Mouse (Mus musculus): ENCODE results near the gene Tmem108.
"Not testable (repeated sequence)": the region's sequence is repeated elsewhere in the genome, so short reads cannot be mapped to it uniquely, and the experiment has no call there.

The Tmem108 gene

GRCm38 (mm10) chr9:103681741-103682330 lies 79.8 kb downstream of the Tmem108 start:
- DNase-seq (ENCODE audit: low spot score in 2 of 2) = no peak

- DNase-seq (ENCODE audit: low spot score in 2 of 2) = no peak
These were observed 82.4 kb downstream of the Tmem108 start for GRCm38 (mm10) chr9:103679234-103679633.

- no peak for DNase-seq (ENCODE audit: low spot score in 2 of 2)
These were observed 83.0 kb downstream of the Tmem108 start for GRCm38 (mm10) chr9:103678531-103679060.

GRCm38 (mm10) chr9:103677811-103678210 lies 83.8 kb downstream of the Tmem108 start:
- no peak for DNase-seq (ENCODE audit: low spot score in 2 of 2)

- DNase-seq (ENCODE audit: low spot score in 2 of 2) = no peak
These were observed 85.7 kb downstream of the Tmem108 start for GRCm38 (mm10) chr9:103675721-103676480.

GRCm38 (mm10) chr9:103672881-103673280 lies 88.8 kb downstream of the Tmem108 start:
- no peak for DNase-seq (ENCODE audit: low spot score in 2 of 2)

GRCm38 (mm10) chr9:103670592-103671113 lies 91.0 kb downstream of the Tmem108 start:
- DNase-seq (ENCODE audit: low spot score in 2 of 2) = not testable (repeated sequence)

GRCm38 (mm10) chr9:103668830-103669229 lies 92.8 kb downstream of the Tmem108 start:
- no peak for DNase-seq (ENCODE audit: low spot score in 2 of 2)

GRCm38 (mm10) chr9:103665817-103666216 lies 95.8 kb downstream of the Tmem108 start:
- DNase-seq (ENCODE audit: low spot score in 2 of 2) = no peak

GRCm38 (mm10) chr9:103664151-103664550 lies 97.5 kb downstream of the Tmem108 start:
- DNase-seq (ENCODE audit: low spot score in 2 of 2) = no peak

GRCm38 (mm10) chr9:103661873-103662272 lies 99.8 kb downstream of the Tmem108 start:
- no peak for DNase-seq (ENCODE audit: low spot score in 2 of 2)

GRCm38 (mm10) chr9:103657981-103658380 lies 103.7 kb downstream of the Tmem108 start:
- no peak for DNase-seq (ENCODE audit: low spot score in 2 of 2)

GRCm38 (mm10) chr9:103657183-103657975 lies 104.3 kb downstream of the Tmem108 start:
- DNase-seq (ENCODE audit: low spot score in 2 of 2) = no peak

- no peak for DNase-seq (ENCODE audit: low spot score in 2 of 2)
These were observed 107.5 kb downstream of the Tmem108 start for GRCm38 (mm10) chr9:103653995-103654587.

- DNase-seq (ENCODE audit: low spot score in 2 of 2) = no peak
These were observed 109.3 kb downstream of the Tmem108 start for GRCm38 (mm10) chr9:103652127-103652882.

- no peak for DNase-seq (ENCODE audit: low spot score in 2 of 2)
These were observed 115.0 kb downstream of the Tmem108 start for GRCm38 (mm10) chr9:103646605-103647004.

- no peak for DNase-seq (ENCODE audit: low spot score in 2 of 2)
These were observed 115.9 kb downstream of the Tmem108 start for GRCm38 (mm10) chr9:103645724-103646123.

GRCm38 (mm10) chr9:103642300-103642699 lies 119.3 kb downstream of the Tmem108 start:
- no peak for DNase-seq (ENCODE audit: low spot score in 2 of 2)

GRCm38 (mm10) chr9:103641340-103641739 lies 120.3 kb downstream of the Tmem108 start:
- no peak for DNase-seq (ENCODE audit: low spot score in 2 of 2)

GRCm38 (mm10) chr9:103639413-103639812 lies 122.2 kb downstream of the Tmem108 start:
- no peak for DNase-seq (ENCODE audit: low spot score in 2 of 2)

- no peak for DNase-seq (ENCODE audit: low spot score in 2 of 2)
These were observed 124.2 kb downstream of the Tmem108 start for GRCm38 (mm10) chr9:103637451-103637850.

Data from urinary bladder, adult 18-20 months (tissue).